Mouse (Mus musculus): ENCODE results near the gene Supt3. TPM values are rescaled to one million over a fixed set of nuclear protein-coding genes. Genes with fewer than 3 reads are reported as not detected.

Supt3 gene
- total RNA-seq (2021): 10 to 100 TPM; 21.3 to 30.1 TPM
- polyA plus RNA-seq (2012; rRNA removed): 6.4 and 7.6 TPM in 2 replicates
- long read RNA-seq, transcript Supt3-201 (12 exons, 1,508 nt): major isoform, 8 of 10 reads
- long read RNA-seq, partial matches to known transcripts: 1 of 10 reads
- long read RNA-seq, other reads (novel, unspliced or antisense): 0 of 10 reads

DNA sequence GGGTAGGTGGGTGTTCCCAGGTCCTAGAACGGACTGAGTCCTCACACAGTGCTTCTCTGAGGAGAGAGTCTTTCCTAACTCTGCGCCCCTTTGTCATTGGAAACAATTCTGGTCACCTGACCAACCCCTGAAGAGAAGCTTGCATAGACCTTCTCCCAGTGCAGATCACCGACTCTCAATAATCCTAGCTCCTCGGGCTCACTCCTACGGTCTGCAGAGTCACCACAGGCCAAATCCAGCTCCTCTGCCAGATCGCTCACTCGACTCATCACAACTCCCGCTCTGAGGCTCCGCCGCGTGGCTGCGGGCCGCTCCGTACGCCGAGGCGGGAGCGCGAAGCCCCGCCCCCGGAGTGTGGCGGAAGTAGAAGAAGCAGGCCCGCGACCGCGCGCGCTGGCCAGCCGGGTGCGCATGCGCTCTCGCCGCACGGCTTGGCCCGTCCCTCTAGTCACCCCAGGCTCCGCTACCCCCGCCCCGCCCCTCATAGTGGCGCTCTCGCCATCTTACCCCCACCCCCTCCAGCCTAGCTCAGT, at the start of gene Supt3:
TSS of gene Supt3 (plus strand) at position 415 of the 533 bp plus-strand sequence.
- peak; percentile 98 for DNase-seq

DNA sequence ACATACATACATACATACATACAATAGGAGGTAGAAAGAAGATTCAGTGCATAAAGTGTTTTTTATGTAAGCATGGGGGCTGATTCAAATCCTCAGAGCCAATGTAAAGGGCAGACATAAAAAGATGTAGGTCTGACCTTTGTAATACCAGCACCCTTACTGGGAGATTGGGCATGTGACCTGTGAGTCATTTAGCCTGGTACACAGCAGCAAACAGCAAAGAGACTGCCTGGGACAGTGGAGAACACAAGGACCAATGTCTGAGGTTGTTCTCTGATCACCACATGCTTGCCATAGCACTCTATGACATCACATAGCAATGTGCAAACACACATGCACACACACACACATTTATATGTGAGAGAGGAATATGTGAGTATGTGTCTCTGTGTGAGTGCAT, 49.3 kb upstream of the Supt3 start:
- DNase-seq: peak; percentile 40

DNA sequence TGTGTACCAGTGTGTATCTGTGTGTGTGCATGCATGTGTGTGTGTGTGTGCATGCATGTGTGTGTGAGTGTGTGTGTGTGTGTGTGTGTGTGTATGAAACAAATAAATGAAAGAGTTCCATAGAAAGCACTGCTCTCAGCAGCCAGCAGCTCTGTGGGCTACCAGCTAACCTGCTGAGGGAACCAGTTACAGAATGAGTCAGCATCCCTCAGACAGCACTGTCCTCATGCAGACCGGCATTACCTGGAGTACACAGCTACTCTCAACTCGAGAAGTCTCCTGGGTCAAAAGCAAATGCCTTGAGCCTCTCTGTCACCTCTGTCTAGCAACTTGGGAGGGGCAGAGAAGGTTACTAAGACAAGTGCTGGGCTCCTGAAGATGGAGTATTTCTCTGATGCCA, 48.5 kb upstream of the Supt3 start:
- no peak for DNase-seq

DNA sequence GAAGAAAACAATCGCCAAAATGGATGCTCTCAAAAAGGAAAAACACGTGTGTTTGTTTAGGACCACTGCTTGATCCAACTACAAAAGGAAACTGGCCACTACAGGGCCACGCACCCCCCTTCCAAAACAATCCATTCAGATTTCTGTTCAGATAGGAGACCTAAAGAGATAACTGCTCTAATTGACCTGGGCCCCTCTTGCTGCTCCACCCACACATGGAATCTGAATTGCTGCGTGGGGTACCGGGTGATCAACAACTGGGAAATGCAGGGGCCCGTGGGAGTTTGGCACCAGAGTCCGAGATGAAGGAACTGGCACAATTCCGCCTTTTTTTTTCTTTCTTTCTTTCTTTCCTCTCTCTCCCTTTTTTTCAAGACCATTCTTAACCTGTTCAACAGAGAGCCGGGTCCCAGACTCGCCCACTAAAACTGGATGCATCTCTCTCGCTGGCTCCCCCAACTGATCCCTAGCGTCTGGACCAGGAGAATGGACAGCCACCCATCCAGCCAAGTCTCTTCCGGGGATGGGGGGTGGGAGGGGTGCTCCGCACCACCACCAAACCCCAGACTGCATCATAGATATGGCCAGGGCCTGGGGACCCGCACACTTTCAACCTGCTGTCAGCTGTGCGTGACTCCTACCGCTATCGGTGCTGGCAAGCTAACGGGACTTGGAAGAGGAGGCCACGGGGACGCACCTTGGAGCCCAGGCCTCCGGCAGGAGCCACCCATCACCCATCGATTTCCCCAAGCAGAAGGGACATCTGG, 43.2 kb upstream of the Supt3 start:
- DNase-seq: peak; percentile 28

DNA sequence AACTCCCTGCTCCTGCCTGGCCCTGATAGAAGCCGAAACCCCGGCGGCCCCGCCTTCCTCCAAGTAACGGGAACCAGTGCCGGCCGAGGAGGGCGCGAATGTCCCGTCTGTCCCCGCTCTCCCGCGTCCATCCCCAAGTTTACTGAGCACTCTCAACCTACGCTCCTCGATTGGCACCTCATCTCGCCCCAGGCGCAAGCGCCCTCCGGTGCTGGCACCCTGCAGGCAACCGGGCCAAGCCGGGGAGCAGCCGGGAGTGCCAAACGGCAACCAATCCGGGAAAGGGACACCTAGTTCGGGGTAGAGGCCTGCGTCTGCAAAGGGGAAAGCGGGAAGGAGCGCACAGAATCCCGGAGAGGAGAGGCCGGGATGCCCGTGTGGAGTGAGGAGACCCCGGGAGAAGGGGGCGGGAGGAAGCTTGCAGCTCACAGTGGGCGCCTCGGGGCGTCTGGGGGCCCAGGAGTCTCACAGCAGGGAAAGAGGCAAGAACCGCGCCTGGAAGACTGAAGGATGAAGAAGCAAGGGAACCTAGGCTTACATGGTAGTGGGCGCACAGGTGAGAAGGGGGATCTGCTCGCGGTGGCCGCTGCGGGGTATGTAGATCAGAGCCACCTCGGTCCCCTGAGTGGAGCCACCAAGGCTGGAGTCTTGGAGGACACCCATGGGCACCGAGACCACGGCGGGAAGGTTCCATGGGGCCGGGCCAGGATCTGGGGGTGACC, 42.3 kb upstream of the Supt3 start:
- peak; percentile 86 for DNase-seq

DNA sequence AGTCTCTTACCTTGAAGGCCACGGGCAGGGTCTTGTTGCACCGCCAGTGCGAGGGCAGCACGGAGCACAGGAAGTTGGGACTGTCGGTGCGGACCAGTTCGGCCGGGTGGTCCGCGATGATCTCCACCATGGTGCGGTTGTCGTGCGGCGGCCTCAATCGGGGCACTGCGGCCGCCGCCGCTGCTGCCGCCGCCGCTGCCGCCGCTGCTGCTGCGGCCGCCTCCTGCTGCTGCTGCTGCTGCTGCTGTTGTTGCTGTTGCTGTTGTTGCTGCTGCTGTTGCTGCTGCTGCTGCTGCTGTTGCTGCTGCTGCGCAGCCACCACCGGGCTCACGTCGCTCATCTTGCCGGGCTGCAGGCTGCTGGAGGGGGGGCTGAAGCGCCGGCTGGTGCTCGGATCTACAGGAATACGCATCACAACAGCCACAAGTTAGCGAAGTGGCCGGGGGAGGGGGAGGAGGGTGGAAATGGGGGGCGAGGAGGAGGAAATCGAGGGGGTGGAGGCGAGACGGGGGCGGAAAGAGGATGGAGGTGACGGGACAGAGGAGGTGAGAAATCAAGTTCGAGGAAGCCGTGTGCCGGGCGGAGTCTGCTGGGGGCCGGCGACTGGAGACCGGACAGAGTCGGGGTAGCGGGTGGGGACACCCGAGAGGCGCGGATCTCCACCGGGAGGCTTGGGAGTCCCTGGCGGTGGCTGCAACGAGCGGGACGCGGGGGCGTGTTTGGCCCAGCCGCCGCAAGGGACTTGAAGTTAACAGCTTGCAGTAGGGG, 41.5 kb upstream of the Supt3 start:
- peak; percentile 80 for DNase-seq

DNA sequence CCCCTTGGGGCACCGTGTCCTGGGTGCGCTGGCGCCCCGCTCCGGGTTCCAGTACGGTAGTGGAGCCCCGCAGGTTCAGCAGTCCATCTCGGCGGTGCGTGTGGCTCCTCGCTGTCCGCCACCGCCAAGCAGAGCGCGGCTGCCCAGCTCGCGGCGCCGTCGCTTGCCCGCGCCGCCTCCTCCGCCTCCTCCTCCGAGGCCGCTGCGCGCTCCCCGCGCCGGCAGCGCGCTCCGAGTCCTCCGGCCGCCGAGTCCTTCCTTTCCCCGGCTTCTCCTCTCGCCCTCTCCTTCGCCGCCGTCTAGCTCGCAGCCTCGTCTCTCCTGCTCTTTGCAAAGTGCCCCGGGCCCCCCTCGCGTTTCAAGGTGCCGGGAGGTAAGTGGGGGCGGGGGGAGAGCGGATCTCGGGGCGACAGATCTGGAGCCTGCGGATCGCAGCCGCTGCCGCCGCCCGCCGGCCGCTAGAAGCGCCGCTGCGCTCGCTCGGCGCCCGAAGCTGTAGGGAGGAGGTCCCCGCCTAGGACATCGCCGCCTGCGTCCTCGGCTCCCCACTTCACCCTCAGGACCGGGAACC, 40.9 kb upstream of the Supt3 start:
- peak; percentile 87 for DNase-seq

DNA sequence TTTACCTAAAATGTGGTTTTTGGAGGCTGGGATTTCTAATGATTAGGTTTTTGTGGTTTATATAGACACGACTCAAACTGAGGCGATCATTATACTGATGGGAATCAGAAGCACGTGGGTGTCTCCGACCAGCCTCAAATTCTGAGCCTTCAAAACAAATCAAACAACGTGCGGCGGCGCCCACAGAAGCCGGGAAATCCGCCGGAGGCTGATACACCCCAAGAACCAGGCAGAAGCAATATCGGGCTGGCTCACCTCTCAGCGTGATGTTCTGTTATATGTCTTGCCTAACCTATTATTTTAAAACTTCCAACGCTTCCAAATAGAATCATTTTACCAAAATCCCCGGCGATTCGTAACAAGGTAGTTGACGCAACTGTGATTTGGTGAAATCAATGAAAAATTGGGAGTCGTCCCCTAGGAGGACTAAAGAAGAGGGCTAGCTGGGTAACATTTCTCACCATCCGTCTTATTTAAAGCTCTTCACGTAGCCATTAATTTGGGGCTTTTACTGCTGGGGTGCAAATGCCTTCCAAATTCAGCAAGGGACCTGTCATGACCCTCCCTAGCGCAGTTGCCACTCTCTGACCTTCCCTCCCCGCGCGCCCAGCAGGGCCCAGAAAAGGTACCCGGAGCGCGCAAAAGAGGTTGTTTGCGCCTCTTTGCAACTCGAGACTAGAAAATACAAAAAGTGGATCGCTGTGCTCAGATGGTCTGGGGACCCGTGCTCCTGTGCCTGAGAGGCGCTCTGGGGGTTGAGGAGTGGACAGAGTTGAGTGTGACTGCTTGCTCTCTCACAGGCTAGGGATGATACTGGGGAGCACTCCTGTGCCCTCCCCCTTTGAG, 39.5 kb upstream of the Supt3 start:
- peak; percentile 64 for DNase-seq

DNA sequence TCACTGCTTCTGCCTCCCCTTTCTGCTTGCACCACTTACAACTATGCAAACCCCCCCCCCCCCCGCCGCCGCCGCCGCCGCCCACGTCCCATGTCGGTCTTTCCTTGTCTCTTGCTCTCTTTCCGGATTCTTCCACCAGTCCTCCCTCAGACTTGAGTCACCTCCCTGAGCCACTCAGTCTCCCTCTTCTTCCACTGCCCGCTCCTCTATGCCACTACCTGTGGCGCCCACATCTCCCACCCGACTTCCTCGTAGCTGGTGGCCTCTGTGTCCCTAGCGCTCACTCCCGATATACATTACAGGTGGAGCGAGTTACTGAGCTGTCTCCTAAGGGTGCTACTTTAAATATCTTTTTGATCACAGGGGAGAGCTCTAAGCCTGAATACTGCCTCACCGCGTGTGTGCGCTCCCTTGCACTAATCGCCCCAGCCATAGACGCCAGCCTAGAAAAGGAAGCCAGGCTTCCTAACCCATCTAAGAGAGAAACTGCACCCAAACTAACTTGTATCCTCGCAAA, 38.8 kb upstream of the Supt3 start:
- DNase-seq: no peak

DNA sequence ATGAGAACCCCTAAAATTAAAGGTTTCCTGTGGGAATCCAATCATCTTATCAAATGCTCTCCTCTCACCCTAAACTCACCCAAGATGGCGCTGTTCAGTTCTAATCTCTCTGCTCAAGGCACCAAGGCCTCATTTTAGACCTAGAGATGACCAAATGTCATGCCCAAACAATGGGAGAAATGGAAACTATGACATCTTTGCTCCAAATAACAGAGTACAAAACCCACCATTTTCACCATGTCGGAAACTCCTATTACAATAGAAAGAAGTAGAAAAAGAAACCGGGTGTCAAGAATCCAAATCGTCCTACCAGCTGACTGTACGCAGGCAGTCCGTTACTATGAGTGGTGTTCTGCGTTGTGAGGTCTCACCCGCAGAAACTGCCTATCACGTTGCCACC, 34.7 kb upstream of the Supt3 start:
- DNase-seq: no peak

DNA sequence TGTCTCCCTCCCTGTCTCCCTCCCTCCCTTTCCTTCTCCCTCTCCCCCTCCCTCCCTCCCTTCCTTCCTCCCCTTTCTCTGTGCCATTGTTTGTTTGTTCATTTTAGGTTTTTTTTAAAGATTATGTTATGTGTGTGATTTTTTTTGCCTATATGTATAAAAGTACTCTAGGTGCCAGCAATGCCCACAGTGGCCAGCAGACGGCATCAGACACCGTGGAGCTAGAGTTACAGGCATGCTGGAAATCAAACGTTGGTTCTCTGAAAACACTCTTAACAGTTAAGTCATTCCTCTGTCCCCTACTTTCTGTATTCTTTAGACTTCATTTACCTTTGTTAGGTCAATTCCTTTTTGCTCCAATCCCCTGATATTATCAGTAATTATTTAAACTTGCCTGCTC, 33.2 kb upstream of the Supt3 start:
- DNase-seq: no peak

DNA sequence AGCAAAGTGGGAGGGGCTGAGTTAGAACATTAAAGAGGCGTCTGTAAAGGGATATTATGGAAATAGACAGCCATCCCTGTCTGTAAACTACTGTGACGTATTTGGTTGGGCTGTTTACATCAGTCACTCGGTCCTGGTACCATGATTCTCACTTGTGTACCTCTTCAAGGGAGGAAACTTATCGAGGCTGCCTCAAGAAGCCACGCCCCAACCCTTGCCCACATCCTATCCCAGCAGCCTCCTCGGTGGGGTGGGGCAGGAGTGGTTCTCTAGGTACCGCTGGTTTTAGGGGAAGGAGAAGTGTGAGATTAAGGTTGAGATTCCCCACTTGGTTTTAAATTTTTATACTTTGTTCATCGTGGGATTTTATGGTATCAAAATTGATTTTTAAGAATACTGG, 31.6 kb upstream of the Supt3 start:
- no peak for DNase-seq

DNA sequence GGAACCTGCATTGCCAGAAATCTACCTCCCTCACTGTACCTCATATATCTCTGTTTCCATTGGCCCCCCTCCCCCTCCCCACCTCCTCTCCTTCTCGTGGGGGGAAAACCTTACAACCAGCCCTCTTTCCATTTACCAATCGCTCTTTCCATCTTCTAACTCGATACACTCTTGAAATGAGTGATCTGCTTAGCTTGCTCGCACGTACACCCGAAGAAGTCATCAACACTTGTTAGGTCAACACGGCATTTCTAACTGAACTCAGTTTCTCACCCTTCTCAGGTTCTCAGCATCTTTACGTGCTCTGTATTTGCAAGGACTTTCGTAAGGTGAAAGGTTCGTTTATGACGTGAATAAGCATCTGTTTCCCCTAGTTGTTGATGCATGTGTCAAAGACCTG, 10.6 kb upstream of the Supt3 start:
- no peak for DNase-seq

DNA sequence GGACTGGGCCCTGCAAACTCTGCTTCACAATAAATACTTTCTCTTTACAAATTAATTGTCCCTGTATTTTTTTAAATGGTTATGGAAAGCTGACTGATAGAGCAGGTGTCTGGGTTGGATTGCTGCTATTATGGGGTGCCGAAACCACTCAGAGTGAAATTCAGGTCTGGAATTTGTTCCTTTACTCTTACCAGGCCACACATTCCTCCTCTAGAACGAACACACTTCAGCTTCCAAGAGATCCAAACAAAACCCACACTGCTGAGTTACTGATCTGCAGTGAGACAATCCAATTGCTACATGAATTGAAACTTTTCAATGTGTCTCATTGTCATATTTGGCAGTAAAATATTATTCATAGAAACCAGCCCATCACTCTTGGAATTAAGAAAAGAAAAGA, 10.0 kb upstream of the Supt3 start:
- DNase-seq: no peak

DNA sequence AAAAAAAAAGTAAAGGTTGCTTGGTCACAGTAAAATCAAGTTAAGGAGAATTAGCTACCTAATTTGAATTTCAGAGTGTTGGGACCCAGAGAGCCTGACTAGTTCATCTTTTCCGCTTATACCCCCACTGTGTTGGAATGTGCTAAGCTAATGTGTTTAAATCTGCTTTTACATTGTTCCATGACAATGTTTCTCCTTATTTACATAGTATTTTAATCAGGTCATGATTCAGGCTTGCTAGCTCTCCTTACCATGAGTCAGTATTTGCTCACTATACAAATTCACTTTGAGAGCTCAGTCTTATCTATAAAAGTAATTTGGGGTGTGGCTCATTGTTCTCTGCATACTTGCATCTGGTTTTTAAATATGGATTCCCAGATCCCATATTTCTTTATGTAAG, 9.6 kb upstream of the Supt3 start:
- DNase-seq: no peak

DNA sequence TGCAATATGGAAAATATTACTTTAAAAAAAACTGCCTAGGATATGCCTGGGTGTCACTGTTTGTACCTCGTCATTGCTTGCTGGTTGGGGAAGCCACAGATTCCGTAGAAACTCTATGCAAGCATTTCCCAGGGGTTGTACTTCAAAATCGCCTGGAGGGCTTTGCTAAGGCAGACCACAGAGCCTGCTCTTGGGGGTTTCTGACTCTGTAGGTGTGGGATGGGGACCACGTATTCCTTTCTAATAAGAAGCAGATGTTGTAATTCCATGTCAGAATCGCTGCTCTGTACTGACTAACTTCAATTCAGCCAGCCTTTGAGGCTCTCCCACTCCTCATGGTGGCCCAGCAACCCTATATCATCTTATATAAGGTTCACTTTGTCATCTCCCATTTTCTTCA, 8.4 kb upstream of the Supt3 start:
- DNase-seq: no peak

DNA sequence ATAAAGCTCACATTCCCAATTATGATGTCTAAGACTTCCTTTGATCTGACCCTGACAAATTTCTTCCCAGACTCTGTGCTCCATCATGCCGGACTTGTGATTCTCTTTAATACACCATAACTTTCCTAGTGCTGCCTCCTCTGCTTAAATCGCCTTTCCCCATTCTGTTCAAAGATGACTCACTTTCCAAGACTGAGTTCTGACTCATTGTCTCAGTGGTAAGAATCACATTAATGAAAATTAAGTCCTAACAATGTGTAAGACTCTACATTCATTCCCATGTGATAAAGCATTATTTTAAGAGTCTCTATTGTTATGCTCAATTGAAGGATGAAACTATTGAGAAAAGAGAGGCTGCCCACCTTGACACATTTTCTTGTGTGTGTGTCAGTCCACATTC, 6.1 kb upstream of the Supt3 start:
- DNase-seq: no peak

DNA sequence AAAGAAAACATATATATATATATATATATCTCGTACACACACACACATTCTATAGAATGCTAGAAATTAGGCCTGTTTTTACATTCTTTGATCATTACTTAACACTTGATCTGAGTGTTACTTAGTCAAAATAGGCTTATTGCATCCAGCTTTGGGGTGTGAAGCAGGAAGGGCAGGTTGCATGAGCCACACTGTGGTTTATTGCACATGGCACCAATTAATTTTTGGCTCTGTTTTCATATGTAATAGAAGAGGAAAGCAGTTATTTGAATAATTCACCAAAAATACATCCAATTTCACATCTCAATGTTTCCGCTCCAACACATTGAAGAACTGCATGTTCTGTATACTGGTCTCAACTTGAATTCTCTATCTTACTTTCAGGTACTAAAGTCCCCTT, 4.4 kb upstream of the Supt3 start:
- DNase-seq: no peak

DNA sequence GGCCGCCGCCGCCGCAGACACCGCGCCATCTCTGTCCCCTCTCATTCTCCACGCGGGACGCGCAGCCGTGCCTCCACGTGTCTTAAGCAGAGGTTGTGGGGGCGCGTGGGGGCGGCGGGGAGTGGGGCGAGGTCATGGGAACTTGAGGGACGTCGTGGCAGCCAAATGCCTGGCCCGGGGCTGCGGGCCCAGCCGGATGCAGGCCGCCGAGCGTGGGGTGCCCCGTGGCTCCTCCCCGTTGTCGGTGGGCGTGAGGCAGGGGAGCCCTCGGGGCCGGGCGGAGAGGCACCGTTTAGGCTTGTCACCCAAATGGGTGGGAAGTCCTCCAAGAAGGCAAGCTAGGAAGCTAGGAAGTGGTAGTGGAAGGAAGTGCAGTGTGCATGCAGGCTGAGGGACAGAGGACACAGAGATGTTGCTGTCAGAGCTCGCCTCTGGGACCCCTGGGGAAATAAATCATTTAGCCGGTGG, 419 bp downstream of the Supt3 start:
- DNase-seq: peak; percentile 79

DNA sequence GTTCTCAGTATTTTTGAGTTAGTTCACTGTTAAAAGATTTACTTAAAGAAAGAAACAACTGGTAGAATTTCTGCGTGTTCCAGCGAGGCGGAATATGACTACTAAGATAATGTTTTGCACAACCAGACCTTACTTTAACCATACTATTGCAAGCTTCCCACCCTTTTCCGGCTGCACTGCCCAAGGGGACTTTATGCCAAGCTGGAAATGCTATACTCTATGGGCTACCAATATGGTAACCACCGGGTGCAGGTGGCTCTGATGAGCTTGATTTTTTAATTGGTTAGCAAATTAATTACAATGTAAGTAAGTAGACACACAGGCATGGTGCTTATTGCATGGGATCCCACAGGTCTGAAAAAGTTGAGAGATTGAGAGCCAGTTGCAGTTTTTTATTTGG, 1.2 kb downstream of the Supt3 start:
- no peak for DNase-seq

DNA sequence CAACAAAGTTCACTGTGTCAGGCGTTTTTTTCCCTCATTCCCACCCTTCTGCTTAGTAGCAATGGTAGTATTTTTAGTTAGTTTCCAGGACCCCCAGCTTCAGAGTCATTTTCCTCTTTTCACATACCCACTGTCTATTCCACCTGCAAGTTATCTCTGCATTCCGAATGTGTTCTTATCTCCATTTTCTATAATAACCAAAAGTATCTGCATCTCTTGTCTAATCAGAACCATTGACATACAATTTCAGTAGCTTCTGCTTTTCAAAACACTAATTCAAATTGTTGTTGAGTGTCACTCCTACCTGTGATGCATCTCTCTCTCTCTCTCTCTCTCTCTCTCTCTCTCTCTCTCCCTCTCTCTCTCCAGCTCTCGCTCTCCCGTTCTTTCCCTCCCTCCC, 3.4 kb downstream of the Supt3 start:
- DNase-seq: no peak

Measured in adrenal gland, adult 2 months (tissue).